Mouse (Mus musculus) stomach, postnatal 0 days (tissue): ENCODE data around the gene P2ry2. TPM values are rescaled to one million over a fixed set of nuclear protein-coding genes. Genes with fewer than 3 reads are reported as not detected.

Experiments used
- ATAC-seq: fragments of 200-750 bp; cut with Nextera tagmentation; 2 replicates; pipeline ENCODE4 v1.8.0; 2017; ENCODE audit not compliant: low FRiP score, low TSS enrichment
- DNase-seq: peaks from one replicate; pipeline ENCODE4 v3.0.0-alpha.2; 2016; ENCODE audit warnings: low spot score
- H3K27ac ChIP-seq: fragments of 300-500 bp; sonication (generic); replicated peaks from 2 replicates; pipeline ENCODE4 v1.5.1; 2014; ENCODE audit warnings: mild to moderate bottlenecking, control low read depth
- H3K27me3 ChIP-seq: fragments of 300-500 bp; sonication (generic); 2 replicates; pipeline ENCODE4 v1.6.1; 2014; ENCODE audit warnings: low read length; ENCODE audit not compliant: control insufficient read depth, insufficient read depth
- H3K36me3 ChIP-seq: fragments of 300-500 bp; sonication (generic); 2 replicates; pipeline ENCODE4 v1.6.1; 2014; ENCODE audit warnings: low read length, mixed read lengths; ENCODE audit not compliant: control insufficient read depth, insufficient read depth
- H3K4me1 ChIP-seq: fragments of 300-500 bp; sonication (generic); replicated peaks from 2 replicates; pipeline ENCODE4 v1.6.1; 2014; ENCODE audit warnings: antibody characterized with exemption; ENCODE audit not compliant: control insufficient read depth, insufficient read depth
- H3K4me2 ChIP-seq: fragments of 300-500 bp; sonication (generic); replicated peaks from 2 replicates; pipeline ENCODE4 v1.6.1; 2014; ENCODE audit warnings: low read depth, mild to moderate bottlenecking, control low read depth, moderate library complexity
- H3K4me3 ChIP-seq: fragments of 300-500 bp; sonication (generic); 2 replicates; pipeline ENCODE4 v1.5.1; 2014; ENCODE audit warnings: low read depth, low read length, control low read depth
- H3K9ac ChIP-seq: fragments of 300-500 bp; sonication (generic); 2 replicates; pipeline ENCODE4 v1.6.1; 2014; ENCODE audit warnings: mild to moderate bottlenecking, low read length, control low read depth, mixed read lengths
- H3K9me3 ChIP-seq: fragments of 300-500 bp; sonication (generic); 2 replicates; pipeline ENCODE4 v1.6.1; 2016; ENCODE audit warnings: low read length; ENCODE audit not compliant: control insufficient read depth
- CTCF ChIP-seq: IDR thresholded peaks from 2 replicates; pipeline ENCODE4 v1.5.1; 2016; ENCODE audit warnings: antibody characterized with exemption, low read depth, mild to moderate bottlenecking, moderate library complexity
- EP300 ChIP-seq: optimal IDR thresholded peaks from 2 replicates; pipeline ENCODE3; 2016; ENCODE audit warnings: antibody characterized with exemption
- WGBS: fragments of 180-500 bp; shearing (Covaris S2); extraction: QIAGEN DNeasy Blood & Tissue Kit; methylation state at CpG from one replicate; pipeline ENCODE4 v1.1.7; 2014; 5-methylcytosine and 5-hydroxymethylcytosine counted together
- polyA plus RNA-seq: library from polyadenylated mRNA; unstranded; fragments of >200 nt; fragmentation: Nextera tagmentation; extraction: Ambion mirVana; gene quantifications from 2 replicates; pipeline ENCODE4 v1.2.1, GENCODE M21; 2015

The P2ry2 gene
- polyA plus RNA-seq, 1 experiment from 2014 or later = 5.7 TPM

DNA sequence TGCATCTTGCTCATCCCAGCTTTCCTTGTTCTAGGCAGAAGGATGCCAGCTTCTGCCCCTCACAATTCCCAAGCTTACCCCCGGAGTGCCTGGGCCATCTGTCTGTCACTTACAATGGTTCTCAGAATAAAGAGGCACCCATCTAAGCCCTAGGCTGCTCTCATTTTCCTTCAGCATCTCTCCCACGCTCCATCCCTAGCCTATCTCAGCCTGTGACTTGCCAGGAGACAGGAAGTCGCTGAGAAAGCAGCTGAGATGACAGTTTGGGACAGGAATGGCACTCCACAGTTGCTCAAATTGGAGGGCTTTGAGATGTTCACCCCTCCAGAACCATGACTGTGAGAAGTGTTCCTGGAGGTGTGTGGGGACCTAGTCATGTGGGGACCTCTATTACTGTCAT is 39.8 kb downstream of the P2ry2 start:
- Histone ChIP-seq H3K36me3 (no peaks in the 10 kb centered on the region), H3K9ac (no peak overlapping the region), H3K27ac (no peak overlapping the region), H3K9me3 (no peaks in the 10 kb centered on the region), H3K4me2 (no peak overlapping the region), H3K27me3 (no peaks in the 10 kb centered on the region), H3K4me3 (no peak overlapping the region), H3K4me1 (peaks cover 3% of the 10 kb centered on the region; the same call in 1 of the 2 replicates)
- TF ChIP-seq CTCF = no peak
- no peak for TF ChIP-seq EP300
- no peak for DNase-seq
- 56% methylated on average over 3 of the region's 3 CpGs for WGBS
- ATAC-seq = no peak

DNA sequence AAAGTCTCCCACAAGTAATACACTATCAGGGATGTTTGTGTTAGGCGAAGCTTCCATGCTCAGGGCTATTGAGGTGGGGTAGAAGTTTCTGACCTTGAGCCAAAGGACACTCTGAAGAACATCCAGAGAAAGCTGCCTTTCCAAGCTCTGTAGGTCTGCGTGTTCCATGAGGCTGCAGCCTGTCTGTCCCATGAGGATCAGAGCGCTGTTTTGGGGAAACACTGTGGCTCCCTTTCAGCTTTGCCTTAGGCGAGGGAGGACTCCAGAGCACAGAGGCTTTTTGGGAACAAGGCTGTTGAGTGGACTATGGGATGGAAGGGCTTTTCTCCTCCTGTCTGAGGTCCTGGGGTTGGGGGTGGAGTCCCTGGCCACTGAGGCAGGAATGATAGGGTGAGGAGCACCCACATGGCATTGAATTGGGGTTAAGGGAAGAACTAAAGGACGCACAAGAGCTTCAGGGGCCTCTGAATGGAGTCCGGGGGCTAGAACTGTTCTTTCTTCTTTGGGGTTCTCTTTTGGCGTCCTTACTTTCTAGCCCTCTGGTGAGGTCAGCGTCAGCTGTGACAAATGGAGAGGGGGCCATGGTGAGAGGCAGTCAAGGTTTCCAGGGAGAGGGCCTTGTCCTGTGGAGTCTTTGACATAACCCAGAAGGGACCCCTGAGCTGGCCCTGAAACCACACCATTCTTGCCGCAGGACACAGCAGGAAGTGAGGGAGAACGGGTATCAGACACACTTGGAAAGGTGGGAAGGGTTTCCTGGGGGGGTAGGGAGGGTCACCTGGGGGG is 43.6 kb downstream of the P2ry2 start:
- H3K4me3 ChIP-seq = no peak overlapping the region

DNA sequence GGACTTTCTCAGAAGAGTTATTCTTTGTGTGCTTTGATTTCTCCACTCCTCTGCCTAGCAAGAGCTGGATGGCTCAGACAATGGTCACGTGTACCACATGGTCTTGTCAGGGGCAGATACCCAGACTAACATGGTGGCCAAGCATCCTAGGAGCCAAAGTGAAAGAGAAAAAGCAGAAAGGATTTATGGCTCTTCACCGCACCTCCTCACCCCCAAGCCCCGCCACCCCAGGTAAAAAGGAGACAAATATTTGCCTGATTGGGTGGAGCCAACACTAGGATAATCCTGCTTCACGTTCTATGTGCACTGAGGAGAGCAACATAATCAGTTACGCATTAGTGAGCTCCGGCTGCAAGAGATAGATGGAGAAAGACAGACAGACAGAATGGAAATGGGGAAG is 44.3 kb downstream of the P2ry2 start:
- H3K27ac ChIP-seq = no peak overlapping the region
- ATAC-seq (no peak), DNase-seq (no peak)
- WGBS = 63% methylated on average over 6 of the region's 6 CpGs
- H3K36me3 ChIP-seq = no peaks in the 10 kb centered on the region
- no peak overlapping the region for H3K4me2 ChIP-seq
- TF ChIP-seq EP300 (no peak), CTCF (no peak)
- H3K4me1 ChIP-seq = no peaks in the 10 kb centered on the region
- H3K27me3 ChIP-seq = no peaks in the 10 kb centered on the region
- H3K4me3 ChIP-seq = no peak overlapping the region
- no peak overlapping the region for H3K9ac ChIP-seq
- H3K9me3 ChIP-seq = no peaks in the 10 kb centered on the region

More for the DNA sequence above, 43.6 kb downstream of the P2ry2 start:
- Histone ChIP-seq H3K36me3 (no peaks in the 10 kb centered on the region), H3K27me3 (no peaks in the 10 kb centered on the region), H3K9ac (no peak overlapping the region), H3K4me2 (no peak overlapping the region), H3K9me3 (no peaks in the 10 kb centered on the region), H3K27ac (no peak overlapping the region), H3K4me1 (no peaks in the 10 kb centered on the region)
- no peak for DNase-seq
- no peak for ATAC-seq
- TF ChIP-seq EP300 (no peak), CTCF (no peak)
- 80% methylated on average over 10 of the region's 10 CpGs for WGBS

DNA sequence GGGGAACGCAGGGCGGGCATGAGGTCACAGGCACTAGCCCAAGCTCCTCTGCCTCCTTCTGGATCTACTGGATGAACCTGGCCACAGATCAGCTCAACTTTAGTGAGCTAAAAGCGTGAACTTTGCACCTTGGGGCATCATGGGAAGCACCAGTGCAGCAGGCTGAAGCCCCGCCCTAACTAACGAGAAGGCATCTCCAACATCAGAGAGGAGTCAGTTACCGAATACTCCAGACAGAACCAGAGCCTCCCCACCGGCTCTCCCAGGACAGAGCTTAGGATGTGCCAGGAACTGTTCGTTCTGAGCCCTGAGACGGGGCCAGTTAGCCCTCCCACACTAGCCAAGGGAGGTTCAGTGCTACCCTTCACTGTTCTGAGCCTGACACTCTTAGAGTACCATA is 44.8 kb downstream of the P2ry2 start:
- Histone ChIP-seq H3K9me3 (no peaks in the 10 kb centered on the region), H3K27ac (no peak overlapping the region), H3K36me3 (no peaks in the 10 kb centered on the region), H3K4me1 (no peaks in the 10 kb centered on the region), H3K27me3 (no peaks in the 10 kb centered on the region), H3K4me3 (no peak overlapping the region), H3K9ac (no peak overlapping the region), H3K4me2 (no peak overlapping the region)
- TF ChIP-seq EP300 (no peak), CTCF (no peak)
- 79% methylated on average over 9 of the region's 9 CpGs for WGBS
- no peak for DNase-seq
- no peak for ATAC-seq

DNA sequence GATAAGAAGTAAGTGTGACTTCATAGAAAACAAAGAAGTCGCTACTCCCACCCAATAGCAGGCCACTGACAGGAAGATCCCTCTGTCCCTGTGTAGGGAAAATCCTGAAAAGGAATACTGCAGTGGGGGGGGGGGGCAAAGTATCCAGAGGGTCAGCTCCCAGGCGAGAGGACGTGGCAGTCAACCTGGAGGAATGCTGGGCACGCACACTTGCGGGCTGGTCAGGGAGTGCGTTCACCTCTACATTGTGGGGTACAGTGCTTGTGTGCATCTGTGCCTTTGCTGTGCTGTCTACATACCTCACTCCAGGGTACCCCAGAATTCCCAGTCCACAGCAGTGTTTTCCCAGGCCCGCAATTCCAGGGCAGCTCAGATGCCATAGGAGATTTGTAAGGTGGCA is 46.7 kb downstream of the P2ry2 start:
- H3K9ac ChIP-seq = no peak overlapping the region
- DNase-seq (no peak), ATAC-seq (no peak)
- H3K4me1 ChIP-seq = no peaks in the 10 kb centered on the region
- 88% methylated on average over 7 of the region's 7 CpGs for WGBS
- no peak overlapping the region for H3K4me2 ChIP-seq
- TF ChIP-seq EP300 (no peak), CTCF (no peak)
- H3K4me3 ChIP-seq = no peak overlapping the region
- H3K36me3 ChIP-seq = no peaks in the 10 kb centered on the region
- no peaks in the 10 kb centered on the region for H3K9me3 ChIP-seq
- no peak overlapping the region for H3K27ac ChIP-seq
- H3K27me3 ChIP-seq = no peaks in the 10 kb centered on the region

DNA sequence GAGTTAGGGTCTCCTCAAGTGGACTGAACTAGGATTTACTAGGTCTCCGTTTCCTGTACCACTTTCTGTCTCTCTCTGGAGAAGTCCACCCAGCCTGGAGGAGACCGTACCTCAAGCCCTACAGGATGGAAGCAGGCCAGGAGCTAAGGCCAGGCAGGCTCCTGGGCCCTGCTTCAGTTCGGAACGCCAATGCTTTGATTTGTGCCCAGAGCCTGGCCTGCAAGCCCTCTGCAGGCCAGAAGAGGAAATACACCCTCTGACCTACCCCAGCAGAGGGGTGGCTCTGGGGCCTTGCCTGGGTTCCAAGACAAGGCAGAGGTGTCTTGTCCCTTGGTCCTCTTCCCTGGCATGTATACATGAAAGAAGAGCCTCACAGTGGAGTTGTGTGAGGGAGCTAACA is 47.6 kb downstream of the P2ry2 start:
- ATAC-seq (peak; percentile 70; the same call in 1 of the 2 replicates), DNase-seq (peak; percentile 27)
- WGBS = 22% methylated on average over 4 of the region's 4 CpGs
- no peaks in the 10 kb centered on the region for H3K9me3 ChIP-seq
- H3K9ac ChIP-seq = no peak overlapping the region
- no peaks in the 10 kb centered on the region for H3K27me3 ChIP-seq
- H3K4me3 ChIP-seq = no peak overlapping the region
- no peak overlapping the region for H3K4me2 ChIP-seq
- H3K36me3 ChIP-seq = no peaks in the 10 kb centered on the region
- no peak overlapping the region for H3K27ac ChIP-seq
- peak; percentile 83 for TF ChIP-seq CTCF
- TF ChIP-seq EP300 = no peak
- H3K4me1 ChIP-seq = no peaks in the 10 kb centered on the region
